8 mouse cellular contexts compared by ENCODE assay signal in the genomic region with DNA sequence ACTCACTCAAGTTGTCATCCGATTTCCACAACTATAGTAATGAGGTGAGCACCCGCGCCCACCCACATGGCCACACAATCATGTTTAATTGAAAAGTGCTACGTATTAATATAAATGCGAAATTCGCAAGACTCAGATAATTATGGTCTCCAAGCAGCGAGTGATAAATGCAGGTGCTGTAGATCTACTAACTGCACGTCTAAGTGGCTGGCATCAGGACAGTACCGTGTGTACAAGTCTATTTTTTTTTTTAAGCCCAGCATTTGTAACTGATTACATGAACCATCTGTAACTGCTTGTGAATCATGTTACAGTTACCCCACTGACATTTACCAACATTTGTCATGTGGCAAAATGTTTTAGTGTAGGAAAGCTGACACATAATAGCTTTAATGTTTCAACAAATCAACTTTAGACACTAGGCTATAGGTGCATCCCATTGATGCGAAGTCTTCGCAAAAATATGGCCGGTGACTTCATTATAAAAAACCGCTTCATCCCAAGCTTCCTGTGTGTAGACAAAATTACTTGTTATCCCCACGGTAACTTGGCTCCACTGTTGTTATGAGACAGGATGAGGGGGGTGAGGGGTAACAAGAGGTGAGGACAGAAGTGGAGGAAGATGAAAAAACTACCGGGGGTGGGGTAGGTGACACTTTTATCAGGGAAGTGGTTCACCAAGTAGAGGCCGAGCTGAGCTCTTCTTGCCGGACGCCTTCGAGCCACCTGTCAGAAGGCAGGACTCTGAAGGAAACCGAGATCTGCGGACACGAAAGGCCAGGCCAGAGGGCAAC. TPM values are rescaled to one million over a fixed set of nuclear protein-coding genes. Genes with fewer than 3 reads are reported as not detected.
DNase-seq lines count a peak whose midpoint lies in the region; ATAC-seq and TF ChIP-seq lines count a peak whose summit lies in the region.

No protein-coding gene starts in this region.

- DNase-seq in lung, postnatal 4 days = no peak
- DNase-seq in embryonic facial prominence, embryonic 10.5 days (ENCODE audit: low spot score) = no peak
- DNase-seq in intestine, embryonic 14.5 days (ENCODE audit: low spot score) = no peak
- DNase-seq in gastrocnemius, adult 18-20 months (ENCODE audit: low spot score) = no peak
- DNase-seq in urinary bladder, adult 18-20 months (ENCODE audit: low spot score in 2 of 2) = no peak

- H3ac ChIP-seq in myocyte (ENCODE audit: control insufficient read depth, insufficient read length) = peak overlapping the region; percentile 84

- ATAC-seq in lung, embryonic 16.5 days (ENCODE audit: low read depth) = no peak
- no peak for ATAC-seq in intestine, embryonic 14.5 days (replicated peaks; ENCODE audit: low FRiP score, low TSS enrichment, low read depth)
- no peak; the same call in 1 of the 2 replicates for ATAC-seq in erythroid progenitor cell, adult 5-6 weeks (replicated peaks; ENCODE audit: low FRiP score, poor library complexity, severe bottlenecking)

- H3K4me3 ChIP-seq in lung, embryonic 16.5 days (ENCODE audit: low read length) = peak overlapping the region; percentile 84
- peak overlapping the region; percentile 89 for H3K4me3 ChIP-seq in embryonic facial prominence, embryonic 10.5 days
- H3K4me3 ChIP-seq in intestine, embryonic 14.5 days (ENCODE audit: low read depth, low read length) = peak overlapping the region; percentile 80
- peak overlapping the region; percentile 67 for H3K4me3 ChIP-seq in myocyte

- H3K27ac ChIP-seq in lung, embryonic 16.5 days (ENCODE audit: low read length) = peak overlapping the region; percentile 91
- peak overlapping the region; percentile 99 for H3K27ac ChIP-seq in embryonic facial prominence, embryonic 10.5 days (replicated peaks)
- peak overlapping the region; percentile 96 for H3K27ac ChIP-seq in intestine, embryonic 14.5 days (ENCODE audit: low read depth)

- no peaks in the 10 kb centered on the region for H3K9me3 ChIP-seq in lung, embryonic 16.5 days (ENCODE audit: control insufficient read depth, low read length)
- no peaks in the 10 kb centered on the region for H3K9me3 ChIP-seq in embryonic facial prominence, embryonic 10.5 days
- H3K9me3 ChIP-seq in intestine, embryonic 14.5 days (ENCODE audit: control insufficient read depth, low read length) = no peaks in the 10 kb centered on the region

- 0 out of 2 replicates have a peak, but pooled peaks cover 3% of the 10 kb centered on the region for H3K36me3 ChIP-seq in lung, embryonic 16.5 days (ENCODE audit: control insufficient read depth, insufficient read depth, low read length)
- H3K36me3 ChIP-seq in embryonic facial prominence, embryonic 10.5 days (replicated peaks) = peaks cover 12% of the 10 kb centered on the region
- peaks cover 11% of the 10 kb centered on the region; the same call in 1 of the 2 replicates for H3K36me3 ChIP-seq in intestine, embryonic 14.5 days (ENCODE audit: control insufficient read depth, insufficient read depth, low read length)
- H3K36me3 ChIP-seq in myocyte (ENCODE audit: control insufficient read depth, insufficient read depth) = peaks cover 10% of the 10 kb centered on the region

- peaks cover 9% of the 10 kb centered on the region for H3K79me2 ChIP-seq in myocyte (ENCODE audit: control insufficient read depth, insufficient read depth)

- H3K9ac ChIP-seq in lung, embryonic 16.5 days (ENCODE audit: low read length) = peak overlapping the region; percentile 82
- peak overlapping the region; percentile 55 for H3K9ac ChIP-seq in intestine, embryonic 14.5 days (ENCODE audit: low read length)

- TF ChIP-seq POLR2A in myocyte (IDR thresholded peaks at IDR 0.05; ENCODE audit: insufficient read length, low read depth) = no peak

- no peaks in the 10 kb centered on the region for H3K27me3 ChIP-seq in lung, embryonic 16.5 days (ENCODE audit: control insufficient read depth, insufficient read depth, low read depth, low read length)
- H3K27me3 ChIP-seq in embryonic facial prominence, embryonic 10.5 days (replicated peaks; ENCODE audit: low read depth, poor library complexity, severe bottlenecking) = no peaks in the 10 kb centered on the region
- no peaks in the 10 kb centered on the region for H3K27me3 ChIP-seq in intestine, embryonic 14.5 days (replicated peaks; ENCODE audit: control insufficient read depth, insufficient read depth, low read length)
- no peaks in the 10 kb centered on the region for H3K27me3 ChIP-seq in myocyte (ENCODE audit: control insufficient read depth, insufficient read depth, insufficient read length)

- peaks cover 17% of the 10 kb centered on the region for H3K4me1 ChIP-seq in lung, embryonic 16.5 days (replicated peaks; ENCODE audit: control insufficient read depth, insufficient read depth, low read length)
- H3K4me1 ChIP-seq in embryonic facial prominence, embryonic 10.5 days = peaks cover 20% of the 10 kb centered on the region
- 0 out of 2 replicates have a peak, but pooled peaks cover 2% of the 10 kb centered on the region for H3K4me1 ChIP-seq in intestine, embryonic 14.5 days (replicated peaks; ENCODE audit: control insufficient read depth, insufficient read depth, low read length)

- H3K4me2 ChIP-seq in lung, embryonic 16.5 days (ENCODE audit: low read depth, low read length) = peak overlapping the region; percentile 51
- peak overlapping the region; percentile 57 for H3K4me2 ChIP-seq in intestine, embryonic 14.5 days (ENCODE audit: low read length)
- peak overlapping the region; percentile 75 for H3K4me2 ChIP-seq in myocyte (ENCODE audit: low read depth)

- 31% methylated on average over 22 of the region's 22 CpGs for WGBS in lung, embryonic 16.5 days
- 38% methylated on average over 22 of the region's 22 CpGs for WGBS in embryonic facial prominence, embryonic 10.5 days
- 33% methylated on average over 22 of the region's 22 CpGs for WGBS in intestine, embryonic 14.5 days

TF ChIP-seq in myocyte, 11 proteins besides CTCF, POLR2A, EP300 and RAD21:
- TF ChIP-seq MYOG (IDR thresholded peaks at IDR 0.05; ENCODE audit: control insufficient read depth in 1 of 3, insufficient read depth in 1 of 3, insufficient read length in 2 of 3, low read depth in 2 of 3) = no peak
- no peak for TF ChIP-seq E2F4 (IDR thresholded peaks at IDR 0.05; ENCODE audit: insufficient read depth)
- TF ChIP-seq CEBPB (IDR thresholded peaks at IDR 0.05; ENCODE audit: insufficient read depth, poor library complexity, severe bottlenecking) = no peak
- TF ChIP-seq REST (IDR thresholded peaks at IDR 0.05; ENCODE audit: insufficient read depth, insufficient read length) = no peak
- no peak for TF ChIP-seq TCF3 (IDR thresholded peaks at IDR 0.05; ENCODE audit: insufficient read length, low read depth)
- TF ChIP-seq TCF12 (IDR thresholded peaks at IDR 0.05; ENCODE audit: insufficient read depth, poor library complexity, severe bottlenecking) = no peak
- TF ChIP-seq SRF (IDR thresholded peaks at IDR 0.05; ENCODE audit: control insufficient read depth, insufficient read length, low read depth) = no peak
- TF ChIP-seq POLR2AphosphoS2 (IDR thresholded peaks at IDR 0.05; ENCODE audit: insufficient read length, low read depth) = no peak
- no peak for TF ChIP-seq MYOD1 (IDR thresholded peaks at IDR 0.05; ENCODE audit: control insufficient read depth in 1 of 3, insufficient read length in 2 of 3, low read depth in 2 of 3)
- TF ChIP-seq MAX (IDR thresholded peaks at IDR 0.05; ENCODE audit: low read depth) = no peak
- no peak for TF ChIP-seq USF1 (IDR thresholded peaks at IDR 0.05; ENCODE audit: low read depth)

RNA-seq across cellular contexts. Expression of a gene that starts 0.8 kb away (rescaled TPM):
- 1,843 and 2,003 TPM in 2 replicates for polyA plus RNA-seq in lung, embryonic 16.5 days (2015; fragmentation: Nextera tagmentation; extraction: Ambion mirVana)
- polyA plus RNA-seq in embryonic facial prominence, embryonic 10.5 days (2016; fragmentation: Nextera tagmentation; extraction: Ambion mirVana) = 3,248 and 3,273 TPM in 2 replicates
- 1,744 and 1,778 TPM in 2 replicates for polyA plus RNA-seq in intestine, embryonic 14.5 days (2014; fragmentation: Nextera tagmentation; extraction: Ambion mirVana)
- polyA plus RNA-seq in myocyte (2012; fragmentation: generic; extraction: Trizol) = 1,333 TPM
- 951 and 1,242 TPM in 2 replicates for total RNA-seq in erythroid progenitor cell, adult 5-6 weeks (2015; ENCODE audit: low replicate concordance)
- total RNA-seq in erythroid progenitor cell, adult 5-6 weeks (2017; ENCODE audit: low replicate concordance) = 578 and 824 TPM in 2 replicates
- 10 to 100 TPM; 56.4 to 59.8 TPM for total RNA-seq in gastrocnemius, adult 18-20 months (2021)

RNA-seq across cellular contexts. Expression of a gene that starts 3.9 kb away (rescaled TPM):
- polyA plus RNA-seq in lung, embryonic 16.5 days (2015; fragmentation: Nextera tagmentation; extraction: Ambion mirVana) = 7.4 and 9.2 TPM in 2 replicates
- polyA plus RNA-seq in embryonic facial prominence, embryonic 10.5 days (2016; fragmentation: Nextera tagmentation; extraction: Ambion mirVana) = 7.5 and 7.9 TPM in 2 replicates
- 9.8 and 10.0 TPM in 2 replicates for polyA plus RNA-seq in intestine, embryonic 14.5 days (2014; fragmentation: Nextera tagmentation; extraction: Ambion mirVana)
- polyA plus RNA-seq in myocyte (2012; fragmentation: generic; extraction: Trizol) = 2.5 TPM
- total RNA-seq in erythroid progenitor cell, adult 5-6 weeks (2015; ENCODE audit: low replicate concordance) = 5.0 and 7.6 TPM in 2 replicates
- 4.1 and 6.0 TPM in 2 replicates for total RNA-seq in erythroid progenitor cell, adult 5-6 weeks (2017; ENCODE audit: low replicate concordance)
- total RNA-seq in gastrocnemius, adult 18-20 months (2021) = 1 to 10 TPM; 7.1 to 7.7 TPM

RNA-seq across cellular contexts. Expression of a gene that starts 54.8 kb away (rescaled TPM):
- polyA plus RNA-seq in lung, embryonic 16.5 days (2015; fragmentation: Nextera tagmentation; extraction: Ambion mirVana) = 108 and 112 TPM in 2 replicates
- 86.7 and 88.8 TPM in 2 replicates for polyA plus RNA-seq in embryonic facial prominence, embryonic 10.5 days (2016; fragmentation: Nextera tagmentation; extraction: Ambion mirVana)
- 106 and 110 TPM in 2 replicates for polyA plus RNA-seq in intestine, embryonic 14.5 days (2014; fragmentation: Nextera tagmentation; extraction: Ambion mirVana)
- polyA plus RNA-seq in myocyte (2012; fragmentation: generic; extraction: Trizol) = 48.7 TPM
- total RNA-seq in erythroid progenitor cell, adult 5-6 weeks (2015; ENCODE audit: low replicate concordance) = 75.0 and 88.0 TPM in 2 replicates
- total RNA-seq in erythroid progenitor cell, adult 5-6 weeks (2017; ENCODE audit: low replicate concordance) = 58.6 and 69.3 TPM in 2 replicates
- total RNA-seq in gastrocnemius, adult 18-20 months (2021) = 10 to 100 TPM; 46.6 to 50.5 TPM
